ENCODE assay signal across 8 mouse cellular contexts in the genomic region with DNA sequence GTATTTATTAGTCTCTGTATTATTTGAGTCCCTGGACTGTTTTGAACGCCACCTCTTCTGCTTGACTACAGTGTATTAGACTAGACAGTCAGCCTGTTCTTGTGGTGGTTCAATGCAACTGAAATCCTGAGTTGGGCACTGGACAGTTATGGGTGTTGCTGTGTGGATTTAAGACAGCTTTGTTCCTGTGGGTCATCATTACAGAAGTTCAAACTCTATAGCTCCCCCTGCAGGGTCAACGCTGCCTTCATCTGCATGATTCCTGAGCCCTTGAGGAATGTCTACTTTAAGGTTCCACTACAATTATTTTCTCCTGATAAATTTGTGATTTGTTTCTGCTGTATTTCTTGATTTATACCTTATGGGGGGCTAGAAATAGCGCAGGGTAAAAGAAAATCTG.
DNase-seq lines count a peak whose midpoint lies in the region; ATAC-seq lines count a peak whose summit lies in the region.

No protein-coding gene starts in this region.

- 55% methylated on average over 3 of the region's 3 CpGs for WGBS in hindbrain, embryonic 10.5 days
- 62% methylated on average over 3 of the region's 3 CpGs for WGBS in hindbrain, embryonic 13.5 days

- H3K27me3 ChIP-seq in hindbrain, embryonic 10.5 days (ENCODE audit: insufficient read depth, poor library complexity, severe bottlenecking): no peaks in the 10 kb centered on the region
- H3K27me3 ChIP-seq in hindbrain, embryonic 13.5 days: no peaks in the 10 kb centered on the region

- no peak overlapping the region for H3K4me2 ChIP-seq in hindbrain, embryonic 13.5 days

- ATAC-seq in hindbrain, embryonic 13.5 days (ENCODE audit: low FRiP score): no peak
- ATAC-seq in CD4-positive, CD25-positive, alpha-beta regulatory T cell, adult 4 months: no peak

- no peak overlapping the region for H3K9ac ChIP-seq in hindbrain, embryonic 13.5 days

- H3K4me3 ChIP-seq in hindbrain, embryonic 10.5 days: no peak overlapping the region
- H3K4me3 ChIP-seq in hindbrain, embryonic 13.5 days: no peak overlapping the region

- H3K36me3 ChIP-seq in hindbrain, embryonic 10.5 days: no peaks in the 10 kb centered on the region
- no peaks in the 10 kb centered on the region for H3K36me3 ChIP-seq in hindbrain, embryonic 13.5 days

- H3K27ac ChIP-seq in hindbrain, embryonic 10.5 days: no peak overlapping the region
- H3K27ac ChIP-seq in hindbrain, embryonic 13.5 days: no peak overlapping the region

- H3K9me3 ChIP-seq in hindbrain, embryonic 10.5 days: no peaks in the 10 kb centered on the region
- H3K9me3 ChIP-seq in hindbrain, embryonic 13.5 days: no peaks in the 10 kb centered on the region

- no peaks in the 10 kb centered on the region for H3K4me1 ChIP-seq in hindbrain, embryonic 10.5 days (replicated peaks)
- H3K4me1 ChIP-seq in hindbrain, embryonic 13.5 days (replicated peaks): no peaks in the 10 kb centered on the region

- peak; percentile 22 for DNase-seq in hindbrain, embryonic 10.5 days (ENCODE audit: low spot score)
- DNase-seq in urinary bladder, postnatal 14 days (ENCODE audit: low spot score): peak; percentile 7
- DNase-seq in urinary bladder, postnatal 10 days (ENCODE audit: low spot score): no peak
- peak; percentile 0 for DNase-seq in fibroblast of lung, adult 2 months (ENCODE audit: low read depth)
- peak; percentile 52 for DNase-seq in retina, embryonic 14.5 days (ENCODE audit: low spot score)
- no peak for DNase-seq in urinary bladder, postnatal 25 days (ENCODE audit: low spot score)

Comparison
In these comparisons a context has a peak if more than half of its experiments do, and no peak if none do; other contexts are left out.
1. DNase-seq: peak in hindbrain, embryonic 10.5 days (single experiment), urinary bladder, postnatal 14 days (single experiment), fibroblast of lung, adult 2 months (single experiment) and retina, embryonic 14.5 days (single experiment); none in urinary bladder, postnatal 10 days (single experiment) and urinary bladder, postnatal 25 days (single experiment).